Mouse (Mus musculus) megakaryocyte-erythroid progenitor cell, adult 5 weeks (primary cell): Measurements from ENCODE around the gene Lnx1. TPM values are rescaled to one million over a fixed set of nuclear protein-coding genes. Genes with fewer than 3 reads are reported as not detected.

Experiments
- polyA plus RNA-seq: library from polyadenylated mRNA; stranded (reverse); fragments of >175 nt; gene quantifications from 2 replicates; pipeline ENCODE4 v1.2.3, GENCODE M21; 2012

Lnx1 gene
- polyA plus RNA-seq: 0.18 TPM in 1 of 2 replicates, not detected in the other

GRCm38 (mm10) chr5:74702766-74703165 lies at the start of gene Lnx1:
Lnx1 (minus strand) TSS chr5:74702912.

Other genes starting within 250 kb of the Lnx1 start
- gene Scfd2, start 171.2 kb downstream of the Lnx1 start, polyA plus RNA-seq: 7.7 and 10.6 TPM in 2 replicates
- 75.9 and 110 TPM in 2 replicates for gene Fip1l1, start 167.5 kb downstream of the Lnx1 start, polyA plus RNA-seq